Mouse (Mus musculus) urinary bladder, postnatal 14 days (tissue): ENCODE measurements around the gene Col12a1.

Source experiments
- DNase-seq: peaks from one replicate; pipeline ENCODE4 v3.0.0; 2021; ENCODE audit warnings: low spot score

Col12a1 gene

DNA sequence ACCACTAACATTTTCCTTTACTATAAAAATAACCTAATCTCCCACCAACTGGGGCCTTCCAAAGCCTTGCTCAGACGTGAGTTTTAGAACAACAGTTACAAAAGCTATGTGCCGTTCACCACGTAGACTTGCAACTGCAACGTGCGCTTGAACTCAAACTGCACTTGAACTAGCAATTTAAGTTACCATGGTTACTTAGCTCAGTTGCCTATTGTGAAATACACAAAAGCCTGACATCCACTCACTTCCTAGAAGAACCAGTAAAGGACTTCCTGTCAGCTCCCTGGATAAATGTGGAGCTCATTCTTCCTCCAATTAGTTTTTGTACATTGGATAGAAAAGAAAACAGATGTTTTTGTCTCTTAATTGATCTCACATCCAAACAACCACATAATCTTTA lies 112.9 kb downstream of the Col12a1 start:
- DNase-seq: no peak

DNA sequence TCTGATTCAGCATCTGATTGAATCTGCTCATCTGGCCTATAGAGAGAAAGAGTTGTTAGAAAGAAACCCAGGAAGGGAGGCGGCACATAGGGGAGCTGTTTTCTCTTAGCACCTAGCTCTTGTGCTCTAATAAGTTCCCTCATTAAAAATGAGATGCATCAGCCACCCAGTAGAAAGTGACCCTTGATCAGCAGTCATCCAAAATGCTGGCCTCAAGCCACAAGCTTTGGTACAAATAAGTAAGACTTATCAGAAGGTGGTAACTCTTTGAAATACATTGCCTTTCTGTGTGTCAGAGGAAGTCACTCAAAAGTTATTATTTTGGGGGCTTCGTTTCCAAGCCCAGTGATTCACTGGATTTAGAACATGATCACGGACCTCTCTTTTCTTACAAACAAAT lies 114.1 kb downstream of the Col12a1 start:
- DNase-seq: no peak

DNA sequence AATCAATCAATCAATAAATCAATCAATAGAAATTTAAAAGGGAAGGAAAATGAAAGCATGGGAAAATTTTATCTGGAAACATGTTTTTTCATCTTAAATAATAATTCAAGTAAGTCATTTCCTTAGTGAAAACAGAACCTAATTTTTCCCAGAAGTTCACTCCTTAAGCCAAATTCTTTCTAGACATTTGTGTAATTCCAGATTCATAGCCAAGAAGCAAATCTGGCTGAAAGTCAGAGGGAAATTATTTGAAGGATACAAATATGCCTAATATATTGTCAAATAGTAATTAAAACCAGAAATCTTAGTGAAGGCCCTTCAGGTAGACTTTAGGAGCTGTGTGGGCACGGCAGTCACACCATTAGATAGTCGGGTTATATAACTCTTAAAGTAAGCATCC lies 115.2 kb downstream of the Col12a1 start:
- no peak for DNase-seq

DNA sequence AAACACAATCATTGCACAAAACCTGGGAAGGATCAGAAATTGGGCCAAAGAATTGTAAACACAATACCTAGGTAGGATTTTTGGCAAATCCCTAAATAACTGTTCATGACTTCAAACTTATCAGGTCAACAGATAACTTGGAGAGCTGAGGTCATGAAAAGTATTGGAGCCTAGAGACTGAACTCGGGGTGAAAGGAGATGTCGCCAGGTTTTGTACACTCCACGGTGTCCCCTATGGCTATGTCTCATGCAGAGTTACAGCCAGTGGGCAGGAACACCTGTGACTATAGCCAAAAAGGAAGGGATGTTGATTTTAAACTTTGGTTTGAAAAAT lies 118.4 kb downstream of the Col12a1 start:
- DNase-seq: no peak

DNA sequence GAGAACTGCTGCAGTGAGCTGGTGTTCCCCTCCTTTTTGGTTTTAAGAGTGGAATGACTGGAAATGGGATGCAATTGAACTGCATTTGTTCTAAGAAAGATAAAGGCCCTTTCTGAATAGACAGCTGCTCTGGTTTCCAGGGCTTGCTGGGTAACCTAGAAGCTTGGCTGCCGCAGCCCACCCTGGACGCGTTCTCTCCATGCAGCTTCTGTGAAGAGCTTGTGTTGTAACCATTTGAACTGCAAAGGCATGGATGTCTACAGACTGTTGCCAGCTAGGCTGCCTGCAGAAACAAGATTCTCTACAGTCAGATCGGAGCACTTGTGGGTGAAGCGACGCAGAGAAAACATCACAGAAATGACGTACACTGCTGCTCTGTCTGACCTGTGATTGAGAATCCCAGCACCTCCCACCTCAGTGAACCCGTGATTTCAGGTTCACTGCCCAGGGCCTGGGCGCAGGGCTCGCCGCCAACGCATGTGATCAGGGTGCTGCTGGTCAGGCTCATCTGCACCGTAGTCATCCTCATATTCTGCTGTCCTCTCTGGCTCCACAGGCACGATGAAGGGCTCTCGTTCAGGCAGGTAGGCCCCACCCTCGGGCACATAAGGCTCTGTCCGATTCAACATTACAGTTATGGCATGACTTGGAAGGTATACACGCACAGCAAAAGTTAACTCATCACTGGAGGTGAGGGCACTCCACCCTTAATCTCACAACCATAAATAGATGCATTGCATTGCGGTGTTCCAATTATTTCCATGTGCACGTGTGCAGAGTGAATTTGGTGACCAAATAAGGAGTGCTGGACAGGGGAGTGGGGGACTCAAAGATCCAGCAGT lies 119.0 kb downstream of the Col12a1 start:
- no peak for DNase-seq

DNA sequence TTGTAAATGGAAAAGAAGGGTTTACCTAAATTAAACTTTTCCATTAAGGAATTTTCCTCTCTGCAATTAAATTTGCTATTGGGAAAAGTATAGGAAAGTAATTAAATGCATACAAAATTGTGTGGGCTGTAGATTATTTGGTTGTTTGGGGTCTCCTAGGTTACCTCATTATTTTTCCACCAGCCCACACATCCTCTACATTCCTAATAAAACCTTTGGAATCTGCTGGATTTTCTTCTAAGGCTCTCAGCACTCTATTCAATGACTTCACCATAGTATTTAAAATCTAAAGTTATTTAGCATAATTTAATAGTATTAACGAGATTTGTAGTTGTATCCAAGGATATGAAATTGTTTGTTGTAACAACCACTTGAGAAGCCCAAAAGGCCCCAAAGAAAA lies 120.1 kb downstream of the Col12a1 start:
- DNase-seq: no peak

DNA sequence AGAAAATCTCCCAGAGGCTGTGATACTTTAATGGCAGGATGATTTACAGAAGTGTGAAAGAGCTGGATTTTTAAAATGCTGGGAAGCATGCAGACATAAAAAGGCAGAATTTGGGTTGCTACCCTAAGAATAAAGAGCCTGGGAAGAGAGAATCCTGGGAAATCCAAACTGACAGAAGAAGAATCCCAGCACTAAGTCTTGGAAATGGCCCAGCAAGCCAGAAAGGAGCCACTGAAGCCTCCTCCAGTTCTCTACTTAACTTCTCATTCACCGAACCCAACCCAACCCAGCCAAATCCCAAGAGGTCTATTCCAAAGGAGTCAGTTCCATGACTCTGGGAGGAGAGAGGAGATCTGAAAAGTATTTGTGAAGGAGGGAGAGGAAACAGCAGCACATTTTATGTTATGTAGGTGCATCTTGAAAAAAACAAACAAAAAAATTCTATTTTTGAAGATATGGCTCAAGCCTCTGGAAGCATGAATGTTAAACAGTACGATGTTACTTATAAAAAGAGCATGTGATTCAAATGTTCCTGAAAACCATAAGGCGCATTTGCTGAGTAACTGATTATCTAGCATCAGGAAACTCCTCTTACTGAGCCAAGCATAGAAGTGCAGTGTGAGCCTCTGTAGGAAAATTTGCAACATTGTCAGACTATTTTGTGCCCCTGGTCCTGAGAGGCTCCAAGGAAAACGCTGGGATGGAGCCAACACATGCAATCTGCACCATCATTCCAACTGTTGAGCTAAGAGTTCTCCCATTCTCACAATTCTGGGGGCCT lies 132.0 kb downstream of the Col12a1 start:
- DNase-seq: no peak

DNA sequence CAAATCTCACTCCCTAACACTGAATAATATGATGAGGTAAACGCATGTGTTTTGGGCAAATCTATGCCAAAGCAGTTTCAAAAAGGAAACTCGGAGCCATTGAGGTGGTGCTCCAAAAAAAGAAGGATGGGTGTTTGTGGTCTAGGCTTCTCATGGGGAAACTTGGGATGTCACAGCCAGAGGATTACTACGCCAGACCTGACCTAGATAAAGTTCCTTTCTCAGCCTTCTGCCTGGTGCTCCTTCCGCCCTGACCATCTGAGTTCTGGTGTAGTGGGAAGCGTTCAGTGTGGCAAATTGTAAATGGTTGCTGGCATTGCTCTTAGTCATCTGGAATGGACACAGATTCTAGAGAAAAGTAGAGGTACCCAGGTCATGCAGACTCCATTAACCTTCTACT lies 151.8 kb downstream of the Col12a1 start:
- DNase-seq: no peak

DNA sequence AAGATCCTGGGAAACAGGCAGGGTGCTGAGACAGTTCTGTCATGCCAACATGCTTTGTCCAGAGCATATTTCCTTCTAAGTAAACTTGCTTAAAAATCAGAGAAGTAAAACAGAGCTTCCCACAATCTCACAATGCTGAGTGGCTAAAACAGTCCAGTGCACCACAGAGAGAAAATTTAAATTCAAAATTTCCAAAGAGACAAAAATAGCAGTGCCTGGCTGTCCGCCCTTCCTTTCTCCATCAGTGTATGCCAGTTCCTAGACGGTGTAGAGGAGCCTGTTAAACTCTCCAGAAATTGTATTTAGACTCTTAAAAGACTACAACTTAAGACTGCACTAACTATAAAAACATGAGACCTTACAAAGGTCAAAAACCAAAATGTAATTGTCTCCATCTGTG lies 165.3 kb downstream of the Col12a1 start:
- DNase-seq: no peak
